Mouse (Mus musculus) liver, adult 2 months (tissue): ENCODE data around the gene Zcchc17.

Experiments used
- CTCF ChIP-seq: fragments of 200-500 bp; IDR thresholded peaks from 2 replicates; pipeline ENCODE4 v1.5.1; 2011; ENCODE audit warnings: low read depth, low read length, control low read depth
- POLR2A ChIP-seq: fragments of 200-500 bp; IDR thresholded peaks from 2 replicates; pipeline ENCODE4 v1.6.1; 2011; ENCODE audit warnings: low read length, control low read depth; ENCODE audit not compliant: insufficient read depth; ENCODE audit errors: extremely low read depth

GRCm38 (mm10) chr4:130379181-130379580 lies 19.4 kb upstream of the Zcchc17 start:
- TF ChIP-seq CTCF: no peak
- no peak for TF ChIP-seq POLR2A
